Comparison of ENCODE assay signal across 21 mouse cellular contexts in the genomic region with DNA sequence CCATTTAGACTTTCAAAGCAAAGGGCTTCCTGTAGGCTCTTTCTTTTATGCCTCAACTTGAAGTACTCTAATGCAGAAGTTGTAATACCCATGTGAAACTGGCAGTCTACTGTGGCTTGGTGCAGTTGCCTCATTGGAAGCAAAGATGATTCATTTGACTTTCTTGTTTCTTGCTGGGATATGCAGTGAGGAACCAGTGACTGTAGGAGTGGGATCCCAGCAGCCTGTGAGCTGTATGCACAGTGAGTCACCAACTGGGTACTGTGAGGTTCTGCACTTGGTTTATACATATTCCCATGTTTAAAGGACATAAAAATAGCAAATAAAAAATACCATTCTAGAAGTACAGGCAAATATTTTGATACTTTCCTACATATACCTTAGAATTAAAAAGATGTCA.
DNase-seq lines count a peak whose midpoint lies in the region; ATAC-seq and TF ChIP-seq lines count a peak whose summit lies in the region.
"Had no signal": no experiment of that assay in that cellular context is flagged by ENCODE, and none has a peak within 500 bp of the region (broad histone marks: within the 10 kb centered on the region; RNA-seq: fewer than 3 reads in every experiment).

No protein-coding gene starts in this region.

- H3K27ac ChIP-seq in embryonic fibroblast, embryonic 13.5 days (ENCODE audit: insufficient read depth, low read length), result peak overlapping the region; percentile 23
- no peak overlapping the region for H3K27ac ChIP-seq in kidney, embryonic 14.5 days (ENCODE audit: low read depth, low read length)
- H3K27ac ChIP-seq: embryonic facial prominence, embryonic 10.5 days; forebrain, embryonic 15.5 days; heart, embryonic 15.5 days; hindbrain, embryonic 13.5 days; hindbrain, postnatal 0 days had no signal

- DNase-seq in frontal cortex, adult 2 months (ENCODE audit: extremely low spot score in 1 of 2, low spot score in 1 of 2), result peak; percentile 22 to 31
- no peak for DNase-seq in frontal cortex, postnatal 10 days (ENCODE audit: low spot score in 2 of 2)
- peak; percentile 35 for DNase-seq in right cerebral cortex, adult 18-20 months
- no peak for DNase-seq in right cerebral cortex, postnatal 25 days
- DNase-seq: adrenal gland, postnatal 14 days; cerebellum, adult 18-20 months; cerebellum, adult 9-11 months; cerebellum, postnatal 36 days; gastrocnemius, postnatal 36 days; heart, adult 18-20 months; heart, postnatal 14 days had no signal

- no peak overlapping the region for H3K9ac ChIP-seq in kidney, embryonic 14.5 days (ENCODE audit: low read depth, low read length)
- H3K9ac ChIP-seq: forebrain, embryonic 15.5 days; heart, embryonic 15.5 days; hindbrain, embryonic 13.5 days had no signal

- no peak for TF ChIP-seq POLR2A in embryonic fibroblast, embryonic 13.5 days (IDR thresholded peaks at IDR 0.05; ENCODE audit: low read depth, low read length)

- peaks cover 8% of the 10 kb centered on the region for H3K4me1 ChIP-seq in embryonic fibroblast, embryonic 13.5 days (ENCODE audit: control insufficient read depth, insufficient read depth, low read length)
- H3K4me1 ChIP-seq in kidney, embryonic 14.5 days (ENCODE audit: control insufficient read depth, insufficient read depth, low read length), result no peaks in the 10 kb centered on the region
- H3K4me1 ChIP-seq: forebrain, embryonic 15.5 days; hindbrain, embryonic 13.5 days had no signal

- no peak for ATAC-seq in erythroid progenitor cell, adult 5-6 weeks (replicated peaks; ENCODE audit: low FRiP score, poor library complexity, severe bottlenecking)
- ATAC-seq in kidney, embryonic 14.5 days (ENCODE audit: low FRiP score, low TSS enrichment), result no peak
- ATAC-seq: forebrain, embryonic 15.5 days; hindbrain, postnatal 0 days had no signal

- TF ChIP-seq CTCF in embryonic fibroblast, embryonic 13.5 days (IDR thresholded peaks at IDR 0.05; ENCODE audit: borderline replicate concordance, insufficient read depth, low read length), result no peak

- no peak overlapping the region for H3K4me3 ChIP-seq in embryonic fibroblast, embryonic 13.5 days (ENCODE audit: insufficient read depth, low read length)
- no peak overlapping the region for H3K4me3 ChIP-seq in kidney, embryonic 14.5 days (ENCODE audit: low read length)
- H3K4me3 ChIP-seq: embryonic facial prominence, embryonic 10.5 days; erythroblast, embryonic 14.5 days; forebrain, embryonic 15.5 days; heart, embryonic 15.5 days; hindbrain, embryonic 13.5 days had no signal

- no peaks in the 10 kb centered on the region for H3K27me3 ChIP-seq in kidney, embryonic 14.5 days (ENCODE audit: control insufficient read depth, insufficient read depth, low read length)
- H3K27me3 ChIP-seq: forebrain, embryonic 15.5 days; heart, embryonic 15.5 days; hindbrain, embryonic 13.5 days had no signal

- H3K4me2 ChIP-seq in kidney, embryonic 14.5 days (replicated peaks; ENCODE audit: low read depth, low read length), result no peak overlapping the region
- H3K4me2 ChIP-seq: forebrain, embryonic 15.5 days; heart, embryonic 11.5 days; heart, embryonic 15.5 days; hindbrain, embryonic 13.5 days had no signal

- no peaks in the 10 kb centered on the region for H3K36me3 ChIP-seq in kidney, embryonic 14.5 days (ENCODE audit: control insufficient read depth, insufficient read depth, low read length)
- H3K36me3 ChIP-seq: embryonic facial prominence, embryonic 10.5 days; forebrain, embryonic 15.5 days; heart, embryonic 15.5 days; hindbrain, embryonic 13.5 days had no signal

- no peaks in the 10 kb centered on the region for H3K9me3 ChIP-seq in kidney, embryonic 14.5 days (ENCODE audit: control insufficient read depth, low read length)
- H3K9me3 ChIP-seq: embryonic facial prominence, embryonic 10.5 days; forebrain, embryonic 15.5 days; heart, embryonic 15.5 days; hindbrain, embryonic 13.5 days had no signal

Comparison
In these comparisons a context has a peak if more than half of its experiments do, and no peak if none do; other contexts are left out.
1. DNase-seq: peak in frontal cortex, adult 2 months (2 of 2) and right cerebral cortex, adult 18-20 months (single experiment); none in frontal cortex, postnatal 10 days (0 of 2) and right cerebral cortex, postnatal 25 days (single experiment).